Mouse (Mus musculus): ENCODE measurements at regions not wholly inside any gene's neighbourhood (a gene's known extent, or its start where the extent isn't known, plus 50 kb on each side); places are given as distances from the start of the nearest gene placed in this dataset.

- no peak for DNase-seq (ENCODE audit: low spot score in 2 of 2)
Observed at GRCm38 (mm10) chr13:28311248-28311647, 53.9 kb downstream of the Gm11361 start.

DNA sequence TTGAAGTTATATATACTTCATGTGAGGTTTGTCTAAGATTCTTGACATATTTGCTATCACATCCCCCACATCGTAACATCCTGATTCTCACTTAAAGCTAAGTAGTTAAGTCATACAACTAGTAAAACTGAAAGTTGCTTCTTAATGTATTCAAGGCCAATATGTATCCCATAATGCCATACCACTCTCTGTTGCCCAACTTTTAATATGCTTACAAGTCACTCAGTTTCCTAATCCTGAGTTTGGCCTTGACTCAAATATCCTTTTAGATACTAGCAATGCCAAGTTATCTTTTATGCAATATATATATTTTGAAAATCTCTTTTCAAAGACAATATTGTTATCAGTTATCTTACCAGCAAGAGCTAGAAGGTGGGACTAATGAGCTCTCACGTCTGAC lies 54.3 kb downstream of the Gm11361 start:
- no peak for DNase-seq (ENCODE audit: low spot score in 2 of 2)

DNA sequence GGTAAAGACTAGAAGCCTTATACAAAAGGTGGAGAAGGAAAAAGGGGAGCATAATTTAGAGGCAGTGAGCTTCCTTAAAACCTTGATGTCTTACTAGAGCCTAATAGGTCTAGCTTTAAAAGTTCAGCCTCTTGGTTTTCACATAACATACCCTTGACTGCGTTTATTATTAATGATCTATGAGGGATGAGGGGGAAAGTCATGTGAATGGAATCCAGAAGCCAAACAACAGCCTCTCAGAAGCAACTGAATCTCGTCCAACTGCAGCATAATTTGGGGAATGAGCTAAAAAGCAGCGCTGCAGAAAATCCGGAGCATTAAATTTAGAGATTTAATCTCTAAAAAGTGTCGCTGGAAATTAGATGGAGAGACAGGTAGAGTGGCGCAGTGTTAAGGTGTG lies 54.8 kb downstream of the Gm11361 start:
- no peak for DNase-seq (ENCODE audit: low spot score in 2 of 2)

GRCm38 (mm10) chr13:28313459-28313858 lies 56.1 kb downstream of the Gm11361 start:
- DNase-seq (ENCODE audit: low spot score in 2 of 2) = peak in 1 of 2 experiments; percentile 8

DNA sequence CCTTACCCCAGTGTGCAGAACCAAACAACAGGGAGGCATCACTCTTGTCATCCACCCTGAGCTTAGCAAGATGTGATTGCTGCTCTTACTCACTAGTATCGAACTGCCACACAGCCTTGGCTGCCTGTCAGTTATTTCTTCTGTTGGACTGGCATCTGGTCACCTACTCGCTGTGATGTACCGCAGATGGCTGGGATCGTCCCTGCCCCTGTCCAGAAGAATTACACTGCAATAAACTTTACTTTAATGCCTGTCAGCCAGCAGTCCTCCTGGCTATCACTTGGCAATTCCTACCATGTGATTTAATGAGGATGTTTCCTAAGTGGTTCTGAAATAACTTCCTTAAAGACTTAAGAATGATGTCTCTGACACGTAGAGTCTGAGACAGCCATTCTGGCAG lies 57.7 kb downstream of the Gm11361 start:
- no peak for DNase-seq (ENCODE audit: low spot score in 2 of 2)
